Mouse (Mus musculus) mouse trophoblast stem cell (cell line): ENCODE measurements around the gene Plppr4.

Source experiments
- in situ Hi-C, 2 experiments: fragments of 300-500 bp; cut with MseI, MboI; formaldehyde crosslinking; loops; 2 replicates in 1 of 2; 3 replicates in 1 of 2; pipeline ENCODE4 v1.15.1; 2025

Gene Plppr4

DNA sequence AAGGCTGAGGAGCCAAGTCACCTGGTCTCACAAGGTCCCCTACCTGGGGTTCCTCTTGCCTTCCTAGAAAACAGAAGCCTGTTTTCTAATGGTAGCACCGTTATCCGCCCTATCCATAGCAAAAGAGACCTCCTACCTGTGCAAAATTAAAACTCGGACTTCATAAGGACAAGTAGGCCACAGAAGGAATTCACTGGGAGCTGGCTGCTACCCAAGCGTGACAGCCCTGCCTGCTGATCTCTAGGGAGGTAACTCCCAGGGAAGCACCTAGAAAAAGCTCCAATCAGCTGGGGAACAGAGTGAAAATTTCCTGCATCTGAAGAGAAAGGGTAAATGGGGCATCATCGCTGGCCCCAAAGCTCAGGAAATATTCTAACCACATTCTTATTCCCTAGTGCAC, at the start of gene Plppr4:
Gene Plppr4 (minus strand): TSS at position 349 of the 400 bp plus-strand sequence.
- in situ Hi-C loops: no loop called here

DNA sequence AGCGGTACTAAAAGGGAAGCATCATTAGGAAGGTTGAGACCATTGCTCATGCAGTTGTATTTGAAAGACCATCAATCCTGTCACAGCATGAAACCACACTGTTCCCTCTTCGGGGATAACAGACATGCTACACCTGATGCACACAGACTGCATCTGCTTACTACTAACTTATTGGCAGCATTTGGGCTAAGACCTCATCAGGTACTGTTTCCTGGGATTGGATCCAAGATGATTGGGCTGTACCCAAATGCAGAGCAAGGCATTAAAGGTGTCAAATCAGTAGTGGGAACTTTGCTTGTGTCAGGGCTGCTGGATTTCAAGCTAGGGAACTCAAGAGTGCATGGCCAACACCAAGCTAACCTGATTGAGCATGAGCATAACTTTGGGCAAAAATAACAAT, 45.1 kb upstream of the Plppr4 start:
- in situ Hi-C loops: no loop called here

DNA sequence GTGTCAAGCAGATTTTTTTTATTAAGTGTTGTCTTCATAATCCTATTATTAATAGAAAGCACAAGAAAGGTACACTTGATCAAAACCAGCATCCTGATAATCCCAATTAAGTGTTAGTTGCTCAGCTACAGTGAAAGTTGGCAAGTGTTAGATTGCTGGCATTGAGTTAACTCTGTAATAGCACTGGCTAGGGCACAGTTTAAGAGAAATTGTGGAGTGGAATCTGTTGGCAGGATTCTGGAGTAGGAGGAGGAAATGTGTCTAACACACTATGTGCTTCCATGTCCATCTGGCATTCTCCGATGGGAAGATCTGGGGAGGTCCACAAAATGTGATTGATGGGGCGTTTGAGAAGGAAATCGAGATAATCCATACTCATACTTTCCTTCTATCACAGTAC, 43.1 kb upstream of the Plppr4 start:
- in situ Hi-C loops: no loop called here

DNA sequence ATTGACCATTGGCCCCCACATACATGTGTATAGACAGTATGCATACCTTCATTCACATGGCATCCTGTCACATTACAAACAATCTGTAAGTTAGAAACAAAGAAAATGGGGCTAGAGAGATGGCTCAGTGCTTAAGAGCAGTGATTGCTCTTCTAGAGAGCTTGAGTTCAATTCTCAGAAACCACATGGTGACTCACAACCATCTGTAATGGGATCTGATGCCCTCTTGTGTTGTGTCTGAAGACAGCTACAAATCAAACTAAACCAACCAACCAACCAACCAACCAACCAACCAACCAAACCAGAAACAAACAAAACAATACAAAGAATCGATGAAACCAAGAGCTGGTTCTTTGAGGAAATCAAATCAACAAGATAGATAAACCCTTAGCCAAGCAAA, 5.4 kb upstream of the Plppr4 start:
- in situ Hi-C loops: no loop called here

DNA sequence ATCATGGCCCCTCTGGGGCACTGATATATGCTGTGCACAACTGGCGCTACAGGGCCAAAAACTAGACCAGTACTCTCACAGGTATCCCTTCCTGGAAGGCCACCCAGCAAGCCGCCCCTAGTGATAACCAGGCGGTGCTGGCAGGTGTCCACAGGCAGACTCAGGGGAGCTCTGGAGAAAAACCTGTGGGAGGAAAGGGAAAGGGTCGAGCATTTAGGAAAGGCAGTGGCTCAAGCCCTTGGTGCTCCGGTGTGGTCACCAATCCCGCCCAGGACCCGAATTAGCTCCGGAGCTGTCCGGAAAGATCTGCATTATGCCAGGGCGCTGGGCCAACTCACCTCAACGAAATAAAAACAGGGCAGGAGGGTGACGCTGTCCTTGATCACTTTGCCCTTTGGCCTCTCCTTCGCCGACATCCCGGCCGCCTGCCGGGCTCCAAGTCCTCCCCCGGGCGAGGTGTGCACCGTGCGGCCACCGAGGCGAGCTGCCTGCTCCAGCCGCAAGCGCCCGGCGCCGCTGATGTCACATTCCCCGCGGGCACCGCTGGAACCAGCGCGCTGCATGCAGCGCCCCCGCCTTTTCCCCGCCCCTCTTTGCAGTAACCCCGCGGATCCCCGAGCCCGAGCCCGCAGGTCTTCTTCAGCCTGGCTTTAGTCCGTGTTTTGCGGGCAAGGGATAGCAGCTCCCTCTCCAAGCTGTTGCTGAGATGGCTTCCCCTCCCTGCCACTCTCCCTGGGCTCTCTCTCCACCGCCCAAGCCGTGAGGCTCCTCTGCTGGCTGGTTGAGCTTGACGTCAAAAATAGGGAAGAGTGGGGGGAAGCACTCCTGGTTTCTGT, 772 bp downstream of the Plppr4 start:
- in situ Hi-C loops: no loop called here

DNA sequence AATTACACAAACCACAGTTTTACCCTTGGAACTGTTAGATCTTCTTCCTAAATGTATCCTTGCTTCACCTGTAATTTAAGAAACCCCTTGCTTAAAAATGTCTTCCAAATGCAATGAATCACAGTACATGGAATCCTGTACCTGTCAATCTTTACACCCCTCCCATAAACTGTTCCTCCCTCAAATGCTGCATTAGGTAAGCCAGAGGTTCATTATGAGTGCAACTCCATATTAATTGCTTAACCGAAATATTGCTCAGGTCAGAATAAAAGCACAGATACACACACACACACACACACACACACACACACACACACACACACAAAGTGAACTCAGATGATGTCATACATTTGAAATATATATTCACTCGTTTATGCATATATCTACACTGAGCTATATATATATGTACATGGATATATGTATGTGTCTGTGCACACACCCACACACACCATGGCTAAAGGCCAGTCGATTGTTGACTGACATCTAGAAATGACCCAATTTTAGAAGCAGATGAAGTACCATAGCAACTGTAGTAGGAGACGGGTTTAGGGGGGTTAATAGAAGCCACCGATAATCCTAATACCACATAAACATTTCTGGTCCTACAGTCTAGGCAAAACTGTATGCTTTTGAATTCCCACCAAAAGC, 1.6 kb downstream of the Plppr4 start:
- in situ Hi-C loops: no loop called here

DNA sequence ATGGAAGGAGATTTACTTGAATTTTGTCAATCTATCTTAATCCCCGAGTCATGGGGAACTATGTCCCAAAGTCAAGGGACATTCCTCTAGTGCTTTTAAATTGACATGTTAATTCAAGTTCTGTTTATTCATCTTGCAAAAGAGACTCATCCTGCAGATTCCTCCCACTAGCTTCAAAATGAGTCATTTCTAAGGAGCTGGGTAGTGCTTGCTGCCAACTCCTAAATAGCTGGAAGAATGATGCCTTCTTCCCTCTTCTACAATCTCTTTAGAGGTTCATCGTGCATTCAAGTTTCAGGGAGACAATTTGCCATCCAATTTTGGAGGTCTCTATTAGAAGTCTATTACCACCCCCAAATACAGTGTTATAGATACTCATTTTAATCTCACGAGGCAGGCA, 3.3 kb downstream of the Plppr4 start:
- in situ Hi-C loops: no loop called here

DNA sequence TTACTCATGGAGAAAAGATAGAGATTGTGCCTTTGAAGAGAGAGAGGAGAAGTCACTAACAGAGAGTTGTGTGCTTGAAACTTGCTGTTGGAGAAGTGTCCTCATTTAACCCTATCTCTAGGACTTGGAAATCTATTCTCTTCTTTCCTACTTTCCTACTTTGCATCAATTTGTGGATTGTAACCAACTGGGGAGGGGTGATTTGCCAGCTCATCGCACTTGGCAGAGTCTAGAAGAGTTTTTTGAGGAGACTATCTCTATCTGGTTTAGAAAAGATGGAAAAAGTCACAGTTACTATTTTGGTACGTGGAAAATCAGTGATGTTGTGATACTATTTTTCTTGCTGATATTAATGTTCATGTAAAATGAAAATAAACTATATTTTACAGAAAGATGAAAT, 6.7 kb downstream of the Plppr4 start:
- in situ Hi-C loops: no loop called here

DNA sequence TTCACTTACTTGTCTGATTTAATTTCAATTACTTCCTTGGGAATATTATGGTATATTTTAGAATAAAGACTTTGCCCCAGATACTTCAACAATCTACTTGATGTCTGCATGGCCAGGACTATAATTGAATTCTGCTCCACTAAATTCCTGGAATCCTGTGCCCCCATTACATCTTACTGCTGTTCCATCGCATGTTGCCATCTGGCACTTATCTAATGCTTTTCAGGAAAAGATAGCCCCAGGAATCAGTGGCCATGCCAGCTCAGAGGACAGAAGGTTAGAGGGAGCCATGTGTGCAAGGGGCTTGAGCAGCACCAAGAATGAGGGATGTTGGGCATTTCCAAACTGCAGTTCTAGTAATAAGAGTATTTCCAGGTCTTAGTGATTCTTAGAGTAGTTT, 14.3 kb downstream of the Plppr4 start:
- in situ Hi-C loops: no loop called here

DNA sequence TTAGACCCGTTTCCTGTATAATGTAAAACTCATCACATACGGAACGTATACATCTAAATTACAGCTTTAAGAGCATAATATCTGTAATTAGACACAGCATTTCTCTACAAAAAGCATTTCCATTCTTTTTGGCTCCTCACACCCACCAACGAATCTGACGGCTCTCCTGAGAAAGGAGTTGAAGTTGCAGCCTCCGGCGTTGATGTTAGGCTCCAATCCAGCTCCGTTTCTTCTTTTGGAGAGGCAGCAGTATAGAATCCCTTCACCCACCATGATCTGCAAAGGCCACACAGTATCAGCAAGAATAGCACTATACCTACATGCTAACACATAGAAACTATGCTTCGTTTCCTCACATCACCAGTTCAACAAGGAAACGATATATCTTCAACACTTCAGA, 29.2 kb downstream of the Plppr4 start:
- in situ Hi-C loops: no loop called here

DNA sequence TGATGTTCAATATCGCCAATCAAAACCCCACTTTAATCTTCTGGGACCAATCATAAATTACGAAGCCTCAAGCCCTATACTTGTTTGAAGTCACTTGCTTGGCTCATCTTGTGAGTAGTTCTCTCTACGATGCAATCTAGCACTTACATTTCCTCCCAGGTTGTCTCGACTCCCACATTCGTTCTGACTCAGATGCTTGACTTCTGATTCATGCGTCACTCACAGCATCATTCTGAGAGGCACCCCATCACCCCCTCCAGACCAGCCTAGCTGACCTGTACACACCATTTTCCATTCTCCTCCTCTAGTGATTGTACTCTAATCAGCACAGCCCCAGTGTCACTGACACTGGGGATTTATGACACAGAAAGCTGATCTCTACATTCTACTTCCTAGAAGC, 31.2 kb downstream of the Plppr4 start:
- in situ Hi-C loops: no loop called here

DNA sequence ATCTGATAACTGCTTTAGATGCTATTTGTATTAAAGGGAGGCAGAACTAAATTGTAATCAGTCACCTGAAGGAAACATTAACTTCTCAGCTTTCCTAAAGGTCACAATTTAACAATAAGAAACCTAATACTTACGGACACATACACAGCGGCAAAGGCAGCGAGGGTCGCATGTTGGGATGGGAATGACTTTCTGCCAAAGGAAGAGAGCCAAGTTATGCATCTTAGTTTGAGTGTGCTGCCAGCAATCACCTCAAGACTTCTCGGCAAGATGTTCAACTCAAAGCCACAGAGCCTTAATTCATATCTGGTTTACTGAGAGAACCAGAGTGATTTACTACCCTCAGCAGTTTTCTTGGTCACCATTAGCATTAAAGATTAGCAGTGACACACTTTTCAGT, 34.1 kb downstream of the Plppr4 start:
- in situ Hi-C loops: no loop called here

DNA sequence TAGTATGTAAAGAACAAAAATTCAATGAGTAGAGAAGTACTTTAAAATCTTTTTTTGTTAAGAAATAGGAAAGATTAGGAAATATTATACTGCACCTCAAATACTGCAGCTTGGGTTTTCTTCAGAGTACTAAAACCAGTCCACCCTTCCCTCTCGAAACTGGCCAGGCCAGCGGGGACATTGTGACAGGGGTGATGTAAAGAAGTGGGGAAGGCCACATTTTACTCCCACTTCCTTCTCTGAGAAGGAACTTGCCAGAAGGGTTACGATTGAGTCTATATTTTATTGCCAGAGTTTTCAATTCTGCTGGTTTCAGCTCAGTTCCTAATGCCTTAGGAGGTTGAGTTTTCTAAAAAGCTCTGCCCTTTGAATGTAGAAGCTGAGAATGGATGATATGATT, 41.0 kb downstream of the Plppr4 start:
- in situ Hi-C loops: no loop called here

DNA sequence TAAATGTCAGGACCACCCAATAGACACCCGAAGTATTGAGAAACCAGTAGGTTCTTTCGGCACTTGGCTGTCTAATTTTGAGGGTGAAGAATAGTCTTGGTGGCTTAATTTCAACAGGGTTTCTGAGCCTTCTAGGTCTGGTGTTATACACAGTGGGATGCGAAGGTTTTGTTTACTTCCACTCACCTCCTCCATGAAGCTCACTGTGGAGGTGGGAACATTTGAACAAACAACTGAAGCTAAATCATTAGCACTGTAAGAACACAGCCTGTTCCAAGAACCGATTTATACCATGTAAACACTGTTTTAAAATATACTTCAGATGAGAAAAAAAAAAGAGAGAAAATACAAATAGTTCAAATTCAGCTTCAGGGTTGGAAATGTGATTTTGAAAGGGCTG, 47.3 kb downstream of the Plppr4 start:
- in situ Hi-C loops: no loop called here

DNA sequence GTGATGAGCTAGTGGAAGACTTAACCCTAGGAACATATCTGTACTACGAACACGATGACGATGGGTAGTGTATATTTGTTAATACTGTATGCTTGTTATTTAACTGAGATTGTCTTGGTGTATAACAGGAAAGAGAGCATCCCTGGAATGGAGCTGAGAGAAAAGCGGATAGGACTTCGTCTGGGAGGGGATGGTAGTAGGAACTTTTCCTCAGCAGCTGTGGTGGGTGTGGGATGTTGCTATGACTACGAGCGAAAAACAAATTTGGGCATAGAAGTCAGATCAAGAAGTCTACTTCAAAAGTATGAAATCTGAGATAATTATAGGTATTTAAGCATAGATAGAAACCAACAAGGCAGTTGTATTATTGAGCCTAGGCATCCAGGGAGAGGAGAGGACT, 48.6 kb downstream of the Plppr4 start:
- in situ Hi-C loops: no loop called here

DNA sequence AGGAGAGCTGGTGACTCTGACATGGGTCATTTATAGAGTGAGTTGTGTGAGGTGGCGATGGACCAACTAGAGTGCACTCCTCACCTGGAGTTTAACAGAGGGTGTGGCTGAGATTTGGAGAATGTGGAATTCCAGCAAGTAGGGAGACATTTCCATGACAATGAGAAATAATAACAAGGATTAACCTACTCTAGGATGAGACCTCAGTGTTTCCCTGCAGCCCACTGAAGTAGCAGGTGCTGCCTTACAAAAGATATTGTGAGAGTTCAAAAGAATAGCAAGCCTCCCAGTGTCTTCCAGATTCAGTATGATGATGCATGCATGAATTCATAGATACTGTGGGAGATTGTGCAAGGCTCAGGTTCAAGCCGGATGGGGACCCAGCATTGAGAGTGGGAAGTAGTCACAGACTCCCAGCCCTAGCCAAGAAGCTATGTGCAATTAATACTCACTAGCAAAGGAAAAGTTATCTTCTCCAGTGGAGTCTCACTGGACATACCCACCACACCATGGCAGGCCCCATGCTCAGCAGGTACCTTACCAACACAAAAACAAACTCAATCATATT, 49.8 kb downstream of the Plppr4 start:
- in situ Hi-C loops: no loop called here

DNA sequence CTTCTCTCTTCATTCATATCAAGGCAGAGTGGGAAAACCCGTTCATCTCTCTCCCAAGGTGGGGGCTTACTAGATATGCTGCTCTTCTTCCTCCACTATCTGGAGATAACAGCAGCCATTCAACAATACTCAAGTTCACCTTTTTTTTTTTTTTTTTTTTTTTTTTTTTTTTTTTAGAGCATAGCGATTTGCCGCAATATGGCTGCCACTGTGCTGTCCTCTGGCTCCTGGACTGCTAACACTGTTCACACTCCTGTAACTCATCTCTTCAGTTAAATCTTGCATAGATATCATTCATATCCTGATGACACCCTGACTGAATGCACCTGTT, 51.1 kb downstream of the Plppr4 start:
- in situ Hi-C loops: no loop called here

DNA sequence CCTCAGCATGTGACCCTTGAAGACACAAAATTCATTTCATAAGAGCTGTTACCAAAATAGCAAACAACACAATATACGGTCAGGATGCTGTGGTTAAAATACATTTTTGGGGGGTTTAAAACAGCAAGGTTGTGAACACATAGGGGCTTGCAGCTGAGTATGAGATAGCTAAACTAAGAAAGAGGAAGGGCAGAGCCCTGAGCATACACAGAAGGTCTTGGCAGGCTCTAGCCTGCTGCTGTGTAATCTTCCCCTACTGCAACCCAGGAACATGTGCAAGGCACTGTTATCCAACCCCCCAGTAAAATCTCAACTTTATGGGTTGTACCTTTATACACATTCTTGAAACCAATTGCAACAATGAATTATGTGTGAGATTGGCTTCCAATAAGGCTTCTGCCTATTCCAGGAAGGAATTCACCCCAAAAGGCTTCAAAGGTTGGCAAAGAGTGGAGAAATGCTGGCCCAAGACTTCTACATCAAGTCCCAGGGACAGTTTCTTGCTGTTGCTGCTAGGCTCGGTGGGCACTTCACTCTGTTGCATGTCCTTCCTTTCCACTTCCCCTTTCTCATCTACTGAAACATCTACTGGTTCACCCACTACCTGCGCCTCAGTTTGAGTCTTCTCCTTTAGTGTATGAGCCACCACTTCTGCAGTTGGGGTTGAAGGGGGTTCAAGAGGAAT, 51.6 kb downstream of the Plppr4 start:
- in situ Hi-C loops: no loop called here

DNA sequence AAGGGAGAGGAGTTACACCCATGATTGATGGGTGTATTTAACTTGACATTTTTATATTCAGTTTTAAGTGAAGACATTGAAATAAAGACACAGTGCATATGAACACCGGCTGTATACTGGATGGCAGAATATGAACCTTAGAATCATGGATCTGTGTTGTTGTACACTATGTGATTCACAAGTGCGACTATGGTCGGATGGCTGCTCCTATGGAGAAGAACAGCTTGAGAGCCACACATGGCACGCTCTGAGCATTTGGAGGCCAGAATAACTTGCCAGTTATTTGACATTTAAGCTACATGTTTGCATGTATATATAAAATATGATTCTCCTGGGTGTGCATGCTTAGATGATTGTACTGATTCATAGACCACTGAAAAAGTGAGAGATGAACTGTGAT, 53.1 kb downstream of the Plppr4 start:
- in situ Hi-C loops: no loop called here

DNA sequence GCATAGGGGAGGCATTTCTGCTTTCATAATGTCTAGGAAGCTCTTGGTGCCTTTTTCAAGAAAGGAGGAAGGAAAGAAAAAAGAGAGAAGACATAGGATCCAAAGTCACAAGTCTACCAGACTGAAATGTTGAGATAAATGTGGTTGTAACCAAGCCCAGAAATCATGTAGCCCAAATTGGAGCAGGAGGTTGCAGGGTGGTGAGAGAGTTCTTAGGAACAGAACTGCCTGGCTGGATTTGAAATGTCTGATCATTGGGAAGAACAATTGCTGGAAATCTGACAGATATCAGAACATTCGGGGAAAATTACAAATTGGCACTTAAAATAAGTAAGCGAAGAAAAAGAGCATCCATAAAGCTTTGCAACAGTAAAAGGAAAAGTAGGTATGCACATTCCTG, 56.6 kb downstream of the Plppr4 start:
- in situ Hi-C loops: no loop called here

DNA sequence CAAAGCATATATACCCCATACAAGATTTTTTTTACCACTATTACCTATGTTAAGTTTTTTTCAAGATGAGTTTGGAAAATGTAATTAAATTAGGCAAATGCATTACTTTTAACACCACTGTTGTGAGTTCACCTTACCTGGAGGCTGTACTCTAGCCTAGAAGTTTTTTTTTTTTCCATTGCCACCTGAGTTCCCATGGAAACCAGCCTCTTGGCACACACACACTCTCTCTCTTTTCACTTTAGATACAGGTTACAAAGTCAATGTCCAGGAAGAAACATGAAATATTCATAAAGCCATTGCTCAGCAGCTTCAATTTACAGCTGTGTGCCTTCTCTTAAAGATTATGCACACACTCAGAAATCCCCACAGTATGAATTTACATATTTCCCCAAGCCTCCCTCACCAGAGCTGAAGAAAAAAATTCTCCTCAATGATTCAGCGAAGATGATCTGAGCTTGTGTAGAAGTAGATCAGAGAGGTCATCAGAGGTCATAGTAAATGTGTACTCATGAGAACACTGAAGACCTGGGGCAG, 59.9 kb downstream of the Plppr4 start:
- in situ Hi-C loops: no loop called here

DNA sequence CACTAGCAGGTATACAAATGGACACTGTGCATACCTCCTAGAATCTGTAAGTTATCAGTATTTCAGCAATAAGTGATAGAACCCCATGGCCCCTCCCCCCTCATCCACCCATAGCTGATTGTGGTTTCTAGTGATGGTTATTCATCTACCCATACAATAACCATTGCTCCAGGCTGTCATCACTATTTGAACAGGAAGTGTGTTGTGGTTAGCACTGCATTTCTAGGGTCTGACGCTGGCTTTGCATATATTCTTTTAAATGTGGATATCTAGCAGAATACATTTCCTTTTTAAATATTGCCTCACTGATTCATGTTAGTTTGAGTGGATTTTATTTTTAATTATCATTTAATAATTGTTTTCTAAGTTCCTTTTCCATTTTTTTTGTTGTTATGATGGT, 62.9 kb downstream of the Plppr4 start:
- in situ Hi-C loops: no loop called here
